Mouse (Mus musculus) forebrain, embryonic 11.5 days (tissue): ENCODE measurements around the gene Map4k1. TPM values are rescaled to one million over a fixed set of nuclear protein-coding genes. Genes with fewer than 3 reads are reported as not detected.

Experiments
- ATAC-seq: fragments of 200-750 bp; cut with Nextera tagmentation; replicated peaks from 2 replicates; pipeline ENCODE4 v1.8.0; 2017; ENCODE audit warnings: moderate TSS enrichment; ENCODE audit not compliant: low FRiP score
- DNase-seq: peaks from one replicate; pipeline ENCODE4 v3.0.0-alpha.2; 2017; ENCODE audit warnings: low spot score
- H3K27ac ChIP-seq: fragments of 300-500 bp; sonication (generic); 2 replicates; pipeline ENCODE4 v1.5.1; 2014; ENCODE audit warnings: low read depth, low read length
- H3K27me3 ChIP-seq: fragments of 300-500 bp; sonication (generic); 2 replicates; pipeline ENCODE4 v1.6.1; 2014; ENCODE audit warnings: mild to moderate bottlenecking, low read length, mixed read lengths; ENCODE audit not compliant: control insufficient read depth, insufficient read depth
- H3K36me3 ChIP-seq: fragments of 300-500 bp; sonication (generic); 2 replicates; pipeline ENCODE4 v1.6.1; 2014; ENCODE audit warnings: mild to moderate bottlenecking, low read length, moderate library complexity, mixed read lengths; ENCODE audit not compliant: control insufficient read depth, insufficient read depth
- H3K4me1 ChIP-seq: fragments of 300-500 bp; sonication (generic); replicated peaks from 2 replicates; pipeline ENCODE4 v1.6.1; 2014; ENCODE audit warnings: low read length, mixed read lengths; ENCODE audit not compliant: control insufficient read depth, insufficient read depth
- H3K4me2 ChIP-seq: fragments of 300-500 bp; sonication (generic); 2 replicates; pipeline ENCODE4 v1.6.1; 2014; ENCODE audit warnings: low read depth, mild to moderate bottlenecking, low read length, moderate library complexity, mixed read lengths; ENCODE audit not compliant: severe bottlenecking
- H3K4me3 ChIP-seq: fragments of 300-500 bp; sonication (generic); 2 replicates; pipeline ENCODE4 v1.5.1; 2014; ENCODE audit warnings: low read depth, low read length
- H3K9ac ChIP-seq: fragments of 300-500 bp; sonication (generic); 2 replicates; pipeline ENCODE4 v1.6.1; 2014; ENCODE audit warnings: low read length
- H3K9me3 ChIP-seq: fragments of 300-500 bp; sonication (generic); 2 replicates; pipeline ENCODE4 v1.6.1; 2016; ENCODE audit warnings: low read length, mixed read lengths; ENCODE audit not compliant: control insufficient read depth
- WGBS: fragments of 180-500 bp; shearing (Covaris S2); extraction: QIAGEN DNeasy Blood & Tissue Kit; methylation state at CpG from one replicate; pipeline ENCODE4 v1.1.7; 2014; 5-methylcytosine and 5-hydroxymethylcytosine counted together
- polyA plus RNA-seq: library from polyadenylated mRNA; unstranded; fragments of >200 nt; fragmentation: Nextera tagmentation; extraction: Ambion mirVana; gene quantifications from 2 replicates; pipeline ENCODE4 v1.2.1, GENCODE M21; 2014

Map4k1 gene
- polyA plus RNA-seq, 1 experiment from 2014 or later: 5.9 TPM

- Histone ChIP-seq H3K4me3 (no peak overlapping the region), H3K36me3 (no peaks in the 10 kb centered on the region), H3K9me3 (no peaks in the 10 kb centered on the region), H3K27me3 (no peaks in the 10 kb centered on the region), H3K4me1 (peaks cover 16% of the 10 kb centered on the region), H3K9ac (no peak overlapping the region), H3K27ac (peak overlapping the region; percentile 65), H3K4me2 (peak overlapping the region; percentile 15; the same call in 1 of the 2 replicates)
- DNase-seq (no peak), ATAC-seq (no peak)
- WGBS: 38% methylated on average over 3 of the region's 3 CpGs
Observed at GRCm38 (mm10) chr7:28952786-28953185, 29.1 kb upstream of the Map4k1 start.

GRCm38 (mm10) chr7:28953476-28954376 is 28.1 kb upstream of the Map4k1 start:
- Histone ChIP-seq H3K9ac (no peak overlapping the region), H3K27ac (peak overlapping the region; percentile 65), H3K4me1 (peaks cover 17% of the 10 kb centered on the region), H3K27me3 (no peaks in the 10 kb centered on the region), H3K4me3 (no peak overlapping the region), H3K4me2 (peak overlapping the region; percentile 24; the same call in 1 of the 2 replicates), H3K36me3 (no peaks in the 10 kb centered on the region), H3K9me3 (no peaks in the 10 kb centered on the region)
- WGBS: 2% methylated on average over 2 of the region's 2 CpGs
- ATAC-seq (peak; percentile 86), DNase-seq (peak; percentile 75)

- Histone ChIP-seq H3K9ac (no peak overlapping the region), H3K27me3 (no peaks in the 10 kb centered on the region), H3K4me3 (no peak overlapping the region), H3K27ac (no peak overlapping the region), H3K36me3 (no peaks in the 10 kb centered on the region), H3K4me2 (no peak overlapping the region), H3K4me1 (peaks cover 25% of the 10 kb centered on the region), H3K9me3 (no peaks in the 10 kb centered on the region)
- ATAC-seq (no peak), DNase-seq (no peak)
- WGBS: 88% methylated on average over 4 of the region's 4 CpGs
Observed at GRCm38 (mm10) chr7:28954773-28955172, 27.1 kb upstream of the Map4k1 start.

- H3K27ac ChIP-seq: no peak overlapping the region
Observed at GRCm38 (mm10) chr7:28955295-28955897, 26.5 kb upstream of the Map4k1 start.

GRCm38 (mm10) chr7:28956270-28956669 is 25.6 kb upstream of the Map4k1 start:
- Histone ChIP-seq H3K36me3 (no peaks in the 10 kb centered on the region), H3K4me2 (no peak overlapping the region), H3K9me3 (no peaks in the 10 kb centered on the region), H3K9ac (no peak overlapping the region), H3K27ac (no peak overlapping the region), H3K27me3 (no peaks in the 10 kb centered on the region), H3K4me1 (peaks cover 37% of the 10 kb centered on the region), H3K4me3 (no peak overlapping the region)
- WGBS: 92% methylated on average over 1 of the region's 1 CpGs
- DNase-seq (no peak), ATAC-seq (no peak)

More at GRCm38 (mm10) chr7:28955295-28955897, 26.5 kb upstream of the Map4k1 start:
- H3K4me2 ChIP-seq: no peak overlapping the region
- WGBS: 78% methylated on average over 5 of the region's 5 CpGs
- DNase-seq (no peak), ATAC-seq (no peak)
- H3K9me3 ChIP-seq: no peaks in the 10 kb centered on the region
- H3K9ac ChIP-seq: no peak overlapping the region
- H3K4me3 ChIP-seq: no peak overlapping the region
- H3K36me3 ChIP-seq: no peaks in the 10 kb centered on the region
- peaks cover 31% of the 10 kb centered on the region for H3K4me1 ChIP-seq
- no peaks in the 10 kb centered on the region for H3K27me3 ChIP-seq

- H3K4me1 ChIP-seq: peaks cover 37% of the 10 kb centered on the region
- no peaks in the 10 kb centered on the region for H3K27me3 ChIP-seq
- 90% methylated on average over 6 of the region's 6 CpGs for WGBS
Observed at GRCm38 (mm10) chr7:28957286-28957685, 24.6 kb upstream of the Map4k1 start.

GRCm38 (mm10) chr7:28957997-28958725 is 23.7 kb upstream of the Map4k1 start:
- Histone ChIP-seq H3K9me3 (no peaks in the 10 kb centered on the region), H3K4me1 (peaks cover 31% of the 10 kb centered on the region), H3K27me3 (no peaks in the 10 kb centered on the region), H3K36me3 (no peaks in the 10 kb centered on the region), H3K4me3 (no peak overlapping the region), H3K4me2 (no peak overlapping the region), H3K9ac (no peak overlapping the region), H3K27ac (no peak overlapping the region)
- WGBS: 56% methylated on average over 1 of the region's 1 CpGs
- ATAC-seq (no peak), DNase-seq (no peak)

More at GRCm38 (mm10) chr7:28957286-28957685, 24.6 kb upstream of the Map4k1 start:
- no peak overlapping the region for H3K27ac ChIP-seq
- H3K4me3 ChIP-seq: no peak overlapping the region
- H3K4me2 ChIP-seq: no peak overlapping the region
- ATAC-seq (no peak), DNase-seq (no peak)
- H3K36me3 ChIP-seq: no peaks in the 10 kb centered on the region
- H3K9ac ChIP-seq: no peak overlapping the region
- H3K9me3 ChIP-seq: no peaks in the 10 kb centered on the region

GRCm38 (mm10) chr7:28958770-28959169 is 23.1 kb upstream of the Map4k1 start:
- Histone ChIP-seq H3K27ac (no peak overlapping the region), H3K27me3 (no peaks in the 10 kb centered on the region), H3K4me2 (0 out of 2 replicates have a peak overlapping the region, but pooled peaks have one; percentile 5), H3K36me3 (no peaks in the 10 kb centered on the region), H3K4me1 (peaks cover 26% of the 10 kb centered on the region), H3K9ac (no peak overlapping the region), H3K9me3 (no peaks in the 10 kb centered on the region), H3K4me3 (no peak overlapping the region)
- WGBS: 61% methylated on average over 1 of the region's 1 CpGs
- ATAC-seq (no peak), DNase-seq (no peak)
